Mouse (Mus musculus): ENCODE results near the gene Fam76a.

Gene Fam76a

DNA sequence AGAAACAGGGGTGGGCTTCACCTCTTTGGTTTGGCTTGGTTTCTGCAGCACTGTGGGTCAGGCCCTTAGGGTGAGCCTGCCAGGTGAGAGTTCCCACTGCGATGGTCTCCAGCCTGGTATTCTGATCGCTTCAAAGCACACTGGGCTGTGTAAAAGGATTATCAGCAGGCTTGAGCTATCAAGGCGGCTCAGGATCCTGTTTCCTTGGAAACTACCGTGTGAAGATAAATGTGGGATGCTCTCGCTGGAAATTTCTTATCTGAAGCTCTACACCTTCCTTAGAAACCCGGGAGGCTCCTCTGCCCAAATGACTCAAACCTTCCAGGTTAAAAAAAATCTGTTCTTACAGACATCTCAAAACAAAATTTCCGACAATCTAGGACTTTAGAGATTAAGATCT lies 28.0 kb downstream of the Fam76a start:
- DNase-seq (ENCODE audit: extremely low read depth, insufficient read length, low spot score): no peak

DNA sequence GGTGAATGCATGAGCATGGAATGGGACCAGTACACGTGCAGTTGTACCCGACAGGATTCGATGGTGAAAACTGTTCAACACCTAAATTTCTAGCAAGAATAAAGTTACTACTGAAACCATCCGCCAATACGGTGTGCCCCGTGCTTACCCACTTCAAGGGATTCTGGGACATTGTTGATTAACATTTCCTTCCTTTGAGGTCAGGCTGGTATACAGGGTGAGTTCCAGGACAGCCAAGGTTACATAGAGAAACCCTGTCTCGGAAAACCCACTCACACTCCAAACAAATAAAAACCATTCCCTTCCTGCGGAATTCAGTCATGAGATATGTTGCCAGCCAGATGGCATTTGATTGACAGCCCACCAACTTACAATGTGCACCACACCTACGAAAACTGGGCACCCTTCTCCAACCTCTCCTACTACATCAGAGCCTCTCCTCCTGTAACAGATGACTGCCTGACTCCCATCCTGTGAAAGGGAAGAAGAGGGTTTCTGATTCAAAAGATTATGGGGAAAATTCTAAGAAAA lies 37.4 kb downstream of the Fam76a start:
- DNase-seq (ENCODE audit: extremely low read depth, insufficient read length, low spot score): no peak

DNA sequence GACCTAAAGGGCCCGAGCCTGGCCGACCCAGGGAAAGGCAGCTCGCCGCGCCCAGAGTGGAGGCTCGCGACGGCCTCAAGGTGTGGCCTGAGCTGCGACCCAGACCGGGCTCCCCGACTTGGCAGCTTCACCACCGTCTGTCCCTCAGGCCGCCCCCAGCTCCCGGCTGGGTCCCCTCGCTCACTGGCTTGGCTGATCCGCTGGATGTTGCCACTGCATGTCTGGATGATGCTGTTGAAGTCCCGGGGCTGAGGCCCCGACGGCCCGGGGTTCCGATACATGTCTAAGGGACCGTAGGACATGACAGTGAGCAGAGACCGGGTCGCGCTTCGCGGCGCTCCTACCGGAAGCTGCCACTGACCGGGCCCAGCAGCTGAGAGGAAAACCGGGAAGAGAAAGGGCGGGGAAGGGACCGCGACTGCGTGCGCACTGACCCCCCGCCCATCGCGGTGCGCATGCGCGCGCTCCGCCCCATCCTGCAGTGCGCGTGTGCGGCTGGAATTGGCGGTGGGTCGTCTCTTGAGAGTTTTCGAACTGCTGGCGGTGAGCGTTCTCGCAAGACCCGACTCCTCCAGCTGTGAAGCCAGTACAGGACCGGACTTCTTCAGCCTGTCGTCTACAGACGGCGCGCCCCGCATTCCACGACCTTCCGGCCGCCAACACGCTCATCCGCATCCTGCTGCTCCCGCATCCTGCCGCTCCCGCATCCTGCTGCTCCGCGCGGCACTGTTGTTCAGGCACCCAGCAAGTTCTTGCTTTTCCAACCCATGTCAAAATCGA lies 38.1 kb downstream of the Fam76a start, which contains the start of gene Stx12:
Stx12 (minus strand) TSS at position 446 of the 780 bp plus-strand sequence.
- peak; percentile 96 for DNase-seq (ENCODE audit: extremely low read depth, insufficient read length, low spot score)

DNA sequence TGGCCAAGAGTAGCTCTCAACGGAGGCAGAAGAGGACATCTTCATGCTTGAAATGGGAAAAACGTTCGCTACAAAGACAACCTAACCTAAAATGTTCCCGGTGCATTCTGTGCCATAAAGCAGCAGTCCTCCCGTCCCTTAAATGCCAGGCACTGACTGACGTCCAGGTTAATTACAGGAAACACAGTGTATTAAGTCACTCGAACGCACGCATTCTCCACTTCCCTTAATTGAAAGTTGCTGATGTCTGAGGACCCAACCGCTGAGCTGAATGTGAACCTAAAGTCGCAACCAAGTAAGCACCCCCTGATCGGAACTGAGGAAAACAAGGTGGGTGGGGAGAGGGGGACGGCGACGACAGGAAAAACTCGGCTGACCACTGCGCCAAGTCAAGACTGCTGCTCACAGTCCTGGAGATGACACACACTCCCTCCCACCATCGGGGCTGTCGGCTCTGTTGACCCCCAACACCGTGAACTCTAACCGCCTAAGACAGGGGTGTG lies 38.7 kb downstream of the Fam76a start:
- DNase-seq (ENCODE audit: extremely low read depth, insufficient read length, low spot score): peak; percentile 4

DNA sequence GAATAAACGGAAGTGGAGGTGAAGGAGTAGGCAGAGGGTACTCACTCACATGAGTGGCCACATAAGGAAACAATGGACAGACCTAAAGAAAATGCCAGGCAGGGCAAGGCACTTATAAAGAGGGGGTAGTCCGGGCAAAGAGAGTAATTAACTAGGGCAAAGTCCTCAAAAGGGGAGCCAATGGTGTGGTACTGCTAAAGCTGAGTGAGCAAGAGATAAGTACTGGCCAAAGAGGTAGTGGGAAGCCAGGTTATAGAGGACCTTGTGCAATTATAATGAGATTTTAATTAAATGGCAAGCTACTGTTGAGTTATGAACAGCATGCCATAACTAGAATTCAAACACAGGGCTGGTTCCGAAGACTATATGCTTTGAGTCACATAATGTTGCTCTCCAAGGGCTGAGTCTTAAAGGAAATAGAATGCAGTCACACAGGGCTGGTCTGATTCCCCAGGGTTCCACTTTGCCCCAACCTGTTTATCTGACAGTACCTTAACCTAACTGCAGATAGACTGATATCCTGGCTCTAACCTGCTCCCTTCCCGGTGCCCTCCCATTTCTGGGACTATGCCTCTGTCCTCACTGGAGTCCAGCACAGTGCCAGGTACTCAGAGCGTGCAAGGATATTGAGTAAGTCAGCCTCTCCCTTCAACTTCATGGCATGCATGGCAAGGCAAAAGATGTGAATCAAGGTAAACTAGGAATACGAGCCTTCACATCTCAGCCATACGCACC lies 47.8 kb downstream of the Fam76a start:
- DNase-seq (ENCODE audit: extremely low read depth, insufficient read length, low spot score): no peak

DNA sequence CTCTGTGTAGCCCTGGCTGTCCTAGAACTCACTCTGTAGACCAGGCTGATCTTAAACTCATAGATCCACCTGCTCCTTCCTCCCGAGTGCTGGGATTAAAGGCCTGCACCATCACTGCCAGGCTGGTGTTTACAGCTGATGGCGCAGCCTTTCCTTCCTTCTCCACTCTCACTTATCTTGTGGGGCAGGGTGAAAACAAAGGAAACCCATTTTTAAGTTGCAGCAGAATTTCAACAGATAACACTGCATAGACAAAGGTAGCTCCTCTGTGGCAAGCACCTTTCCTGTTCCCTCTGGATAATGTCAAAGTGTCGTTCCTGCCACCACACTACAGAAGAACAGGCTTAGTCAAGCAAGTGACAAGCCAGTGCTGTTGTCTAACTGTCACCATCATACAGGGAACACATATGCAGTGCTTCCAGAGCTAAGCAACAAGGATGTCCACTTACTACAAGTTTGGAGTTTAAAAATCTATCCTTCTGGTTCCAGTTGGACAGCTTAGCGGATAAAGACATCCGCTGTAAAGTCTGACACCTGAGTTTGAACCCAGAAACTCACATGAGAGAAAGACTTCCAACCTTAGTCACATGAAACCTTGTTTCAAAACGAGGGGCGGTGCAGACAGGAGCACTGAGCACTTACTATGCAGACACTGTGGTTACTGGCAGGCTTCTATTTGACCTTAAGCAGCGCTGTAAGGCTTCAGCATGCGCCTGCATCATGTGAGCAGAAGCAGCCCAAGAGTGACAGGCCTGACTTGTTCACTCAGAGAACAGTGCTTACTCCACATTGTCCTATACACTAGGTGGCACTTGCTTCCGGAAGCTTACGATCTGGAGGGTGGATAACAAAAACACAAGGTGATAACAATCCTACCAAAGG lies 48.6 kb downstream of the Fam76a start:
- no peak for DNase-seq (ENCODE audit: extremely low read depth, insufficient read length, low spot score)

DNA sequence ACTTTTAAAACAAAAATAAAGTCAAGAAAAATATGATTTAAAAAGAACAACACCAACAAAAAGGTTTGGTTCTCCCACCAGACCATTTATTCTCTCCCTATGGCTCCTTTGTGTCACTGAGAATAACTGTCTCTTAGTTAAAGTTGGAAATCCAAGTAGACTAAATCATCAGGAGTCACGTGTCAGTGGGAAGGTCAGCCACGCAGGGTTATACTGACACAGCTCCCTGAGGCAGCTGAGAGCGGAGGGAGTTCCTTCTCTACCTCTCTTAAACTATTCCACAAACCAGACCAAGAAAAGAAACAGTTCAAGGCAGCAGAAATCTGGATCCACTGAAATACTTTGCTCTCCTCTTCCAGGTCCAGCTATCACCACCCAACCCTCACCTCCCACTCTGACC lies 51.2 kb downstream of the Fam76a start:
- no peak for DNase-seq (ENCODE audit: extremely low read depth, insufficient read length, low spot score)

DNA sequence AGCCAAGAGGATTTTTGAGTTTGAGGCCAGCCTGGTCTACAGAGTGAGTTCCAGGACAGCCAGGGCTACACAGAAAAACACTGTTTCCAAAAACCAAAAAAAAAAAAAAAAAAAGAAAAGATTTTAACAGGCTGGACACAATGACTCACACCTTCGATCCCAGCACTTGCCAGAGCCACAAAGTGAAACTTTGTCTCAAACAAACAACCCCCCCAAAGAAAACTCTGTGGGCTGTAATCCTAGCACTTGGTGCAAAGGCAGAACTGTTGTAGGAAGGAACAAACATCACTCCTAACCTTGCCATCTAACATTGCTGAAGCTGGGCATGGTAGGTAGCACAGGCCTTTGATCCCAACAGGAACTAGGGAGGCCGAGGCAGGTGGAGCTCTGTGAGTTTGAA lies 57.5 kb downstream of the Fam76a start:
- DNase-seq (ENCODE audit: extremely low read depth, insufficient read length, low spot score): peak; percentile 11

DNA sequence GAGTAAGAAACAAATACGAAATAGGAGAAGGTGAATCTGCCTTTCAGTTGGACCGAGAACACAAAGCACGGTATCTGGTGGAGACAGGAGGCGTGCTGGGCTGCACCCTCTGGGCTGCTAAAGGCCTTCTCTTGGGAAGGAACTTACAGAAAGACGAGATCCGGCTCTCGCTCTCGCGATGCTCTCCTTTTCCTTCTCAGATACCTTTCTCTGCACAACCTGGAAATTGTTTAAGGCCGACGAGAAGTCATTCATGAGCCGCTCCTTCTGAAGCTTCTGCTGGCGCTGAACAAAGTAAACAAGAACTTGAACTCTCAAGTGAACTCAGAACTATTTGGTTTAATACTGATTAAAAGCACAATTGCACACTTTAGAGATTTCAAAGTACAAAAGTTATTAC lies 59.3 kb downstream of the Fam76a start:
- no peak for DNase-seq (ENCODE audit: extremely low read depth, insufficient read length, low spot score)

DNA sequence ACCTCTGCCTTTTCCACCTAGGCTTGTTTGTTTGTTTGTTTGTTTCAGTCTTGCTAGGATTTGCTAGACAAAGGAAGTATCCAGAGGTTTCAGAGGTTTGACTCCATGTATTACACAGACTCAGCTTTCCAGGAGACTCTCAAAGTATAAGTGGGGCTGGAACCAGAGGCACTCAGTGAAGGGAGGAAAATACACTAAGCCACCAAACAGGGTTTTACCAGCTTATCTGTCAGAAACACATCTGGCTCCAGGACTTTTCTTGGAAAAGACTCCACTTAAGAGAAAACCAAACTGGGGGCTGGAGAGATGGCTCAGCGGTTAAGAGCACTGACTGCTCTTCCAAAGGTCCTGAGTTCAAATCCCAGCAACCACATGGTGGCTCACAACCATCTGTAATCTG lies 61.5 kb downstream of the Fam76a start:
- no peak for DNase-seq (ENCODE audit: extremely low read depth, insufficient read length, low spot score)
